Mouse (Mus musculus) T-helper 1 cell (primary cell): ENCODE measurements around the gene Naxd.
"Not testable (repeated sequence)": the region's sequence is repeated elsewhere in the genome, so short reads cannot be mapped to it uniquely, and the experiment has no call there.

ENCODE experiments used
- in situ Hi-C: fragments of 300-600 bp; cut with MboI, MseI; formaldehyde crosslinking; loops from one replicate; pipeline ENCODE4 v1.15.1; 2025; ENCODE audit warnings: high pct_unique_total_duplicates

Gene Naxd

GRCm38 (mm10) chr8:11471309-11471708 lies 26.0 kb upstream of the Naxd start:
- in situ Hi-C loops, result no loop called here

DNA sequence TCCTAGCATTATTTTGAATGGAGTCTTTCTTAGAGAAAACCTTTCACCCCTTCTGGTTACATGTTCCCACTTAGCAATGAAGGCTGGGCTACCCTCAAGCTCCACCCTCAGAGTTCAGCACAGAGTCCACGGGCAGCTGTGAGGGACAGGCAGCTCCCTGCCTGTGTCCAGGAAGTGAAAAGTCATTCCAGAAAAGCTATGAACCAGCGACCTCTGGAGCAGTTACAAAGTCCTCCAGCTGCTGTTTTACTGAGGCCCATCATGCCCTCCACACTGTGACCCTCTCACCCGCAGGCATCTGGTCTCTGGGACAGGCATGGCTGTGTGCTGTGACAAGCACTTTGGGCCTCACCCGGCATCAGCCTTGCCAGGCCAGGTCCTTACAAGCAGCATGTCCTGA lies 24.2 kb upstream of the Naxd start:
- in situ Hi-C loops, result no loop called here

GRCm38 (mm10) chr8:11475397-11475796 lies 21.9 kb upstream of the Naxd start:
- in situ Hi-C loops, result no loop called here

GRCm38 (mm10) chr8:11475876-11476275 lies 21.4 kb upstream of the Naxd start:
- in situ Hi-C loops, result no loop called here

- in situ Hi-C loops, result no loop called here
Measured at GRCm38 (mm10) chr8:11476338-11477177, 20.7 kb upstream of the Naxd start.

GRCm38 (mm10) chr8:11477178-11477553 lies 20.1 kb upstream of the Naxd start:
- in situ Hi-C loops, result no loop called here

GRCm38 (mm10) chr8:11477811-11478761 lies 19.2 kb upstream of the Naxd start, which contains the start of gene Rab20:
Gene Rab20, minus strand, starts transcription at chr8:11478710.
- in situ Hi-C loops, result no loop called here

- in situ Hi-C loops, result no loop called here
Measured at GRCm38 (mm10) chr8:11478807-11479527, 18.3 kb upstream of the Naxd start.

DNA sequence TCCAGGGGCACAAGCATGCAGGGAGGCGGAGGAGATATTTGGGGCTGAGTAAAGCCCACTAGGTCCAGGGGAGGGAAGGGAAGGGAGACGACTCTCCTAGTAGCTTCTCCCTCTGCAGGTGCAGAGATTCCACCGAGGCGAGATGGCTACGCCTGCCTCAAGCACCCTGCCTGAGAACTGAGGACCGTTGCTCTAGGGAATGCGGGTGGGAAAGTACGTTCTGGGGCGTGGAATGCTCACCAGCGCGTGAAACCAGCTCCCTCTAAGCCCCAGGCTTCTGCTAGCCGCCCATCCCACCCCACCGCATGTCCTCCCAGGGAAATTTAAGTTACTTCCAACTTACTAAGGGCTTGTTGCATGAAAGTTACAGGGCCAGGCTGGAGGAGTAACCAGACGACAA lies 17.7 kb upstream of the Naxd start:
- in situ Hi-C loops, result no loop called here

DNA sequence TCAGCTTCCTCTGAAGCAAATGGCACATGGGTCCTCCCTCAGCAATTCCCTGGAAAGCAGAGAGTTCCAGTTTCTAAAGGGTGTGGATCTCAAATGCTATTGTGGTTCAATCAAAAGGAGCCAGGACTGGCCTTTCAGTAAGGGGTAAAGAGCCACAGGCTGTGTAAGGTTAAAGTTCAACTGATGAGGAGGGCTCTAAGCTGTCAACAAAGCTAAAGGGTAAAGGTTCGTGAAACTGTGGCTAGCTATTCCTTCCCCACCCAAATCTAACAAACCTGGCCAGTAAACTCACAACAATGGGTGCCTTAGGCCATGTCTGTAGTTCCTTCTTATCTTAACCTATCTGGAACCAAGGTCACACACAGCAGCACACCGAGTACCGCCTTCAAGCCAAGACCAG lies 15.4 kb upstream of the Naxd start:
- in situ Hi-C loops, result loop anchor here (10.0 kb wide), 1 partner anchor 227 kb away; no protein-coding TSS in a partner anchor

DNA sequence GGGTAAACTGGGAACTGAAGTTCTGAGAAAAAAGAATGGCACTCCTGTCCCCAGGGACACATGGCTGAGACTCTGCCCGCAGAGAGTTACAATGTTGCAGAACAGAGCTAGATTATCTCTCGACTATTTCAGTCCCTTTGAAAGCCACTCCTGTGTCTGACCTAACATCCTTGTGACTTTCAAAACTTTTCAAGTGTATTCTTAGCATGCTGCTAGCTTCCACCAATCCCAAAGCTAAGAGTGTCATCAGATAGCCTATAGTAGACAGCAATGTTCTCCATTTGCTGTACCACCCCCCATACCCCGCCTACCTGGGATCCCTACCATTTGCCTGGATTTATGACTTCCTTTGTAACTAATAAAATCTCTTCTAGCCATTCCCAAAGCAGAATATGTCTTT lies 14.8 kb upstream of the Naxd start:
- in situ Hi-C loops, result loop anchor here (10.0 kb wide), 1 partner anchor 228 kb away; no protein-coding TSS in a partner anchor

- in situ Hi-C loops, result loop anchor here (5.0 to 10.0 kb wide), 2 partner anchors 54 to 231 kb away; no protein-coding TSS in a partner anchor
Measured at GRCm38 (mm10) chr8:11486142-11486541, 11.2 kb upstream of the Naxd start.

GRCm38 (mm10) chr8:11487229-11487628 lies 10.1 kb upstream of the Naxd start:
- in situ Hi-C loops, result loop anchor here (5.0 to 10.0 kb wide), 2 partner anchors 55 to 232 kb away; no protein-coding TSS in a partner anchor

DNA sequence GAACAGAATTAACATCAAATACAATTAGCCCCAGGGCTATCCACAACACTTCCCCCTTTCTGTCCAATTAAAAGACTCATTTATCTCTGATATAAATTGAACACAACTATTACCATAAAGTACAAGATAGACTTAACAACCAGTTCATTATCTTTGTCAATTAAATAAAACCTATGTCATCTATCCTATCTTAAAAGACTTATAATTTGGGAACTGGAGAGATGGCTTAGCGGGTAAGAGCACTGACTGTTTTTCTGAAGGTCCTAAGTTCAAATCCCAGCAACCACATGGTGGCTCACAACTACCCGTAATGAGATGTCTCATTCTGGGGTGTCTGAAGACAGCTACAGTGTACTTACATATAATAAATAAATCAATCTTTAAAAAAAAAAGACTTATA lies 5.0 kb upstream of the Naxd start:
- in situ Hi-C loops, result not testable (repeated sequence)

GRCm38 (mm10) chr8:11498281-11498680 lies 975 bp downstream of the Naxd start:
- in situ Hi-C loops, result no loop called here

DNA sequence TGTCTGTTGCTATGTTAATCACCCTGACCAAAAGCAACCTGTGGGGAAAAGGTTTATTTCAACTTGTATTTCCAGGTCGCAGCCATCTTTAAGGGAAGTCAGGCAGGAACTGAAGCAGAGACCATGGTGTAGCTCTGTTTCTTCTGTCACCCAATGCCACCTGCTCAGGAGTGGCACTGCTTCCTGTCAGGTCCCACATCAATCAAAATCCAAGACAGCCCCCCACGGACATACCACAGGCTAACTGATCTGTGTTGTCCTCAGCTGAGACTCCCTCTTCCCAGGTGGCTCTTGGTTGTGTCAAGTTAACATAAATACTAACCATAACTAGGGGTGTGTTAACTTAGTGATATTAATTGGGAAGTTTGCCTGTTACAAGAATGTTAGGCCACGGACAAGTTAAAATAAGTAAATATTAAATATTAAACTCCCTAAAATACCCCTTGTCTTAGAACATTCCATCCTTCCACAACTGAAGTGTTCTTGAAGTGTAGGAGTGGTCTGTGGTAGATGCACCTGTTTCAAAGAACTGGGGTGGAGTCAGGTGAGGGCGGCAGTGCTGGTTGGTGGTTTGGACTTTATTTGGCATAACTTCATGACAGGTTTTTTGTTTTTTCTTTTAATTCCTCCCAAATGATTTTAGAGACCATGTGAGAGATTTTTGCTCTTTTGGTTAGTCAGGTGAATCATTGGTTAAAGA lies 1.6 kb downstream of the Naxd start:
- in situ Hi-C loops, result no loop called here

DNA sequence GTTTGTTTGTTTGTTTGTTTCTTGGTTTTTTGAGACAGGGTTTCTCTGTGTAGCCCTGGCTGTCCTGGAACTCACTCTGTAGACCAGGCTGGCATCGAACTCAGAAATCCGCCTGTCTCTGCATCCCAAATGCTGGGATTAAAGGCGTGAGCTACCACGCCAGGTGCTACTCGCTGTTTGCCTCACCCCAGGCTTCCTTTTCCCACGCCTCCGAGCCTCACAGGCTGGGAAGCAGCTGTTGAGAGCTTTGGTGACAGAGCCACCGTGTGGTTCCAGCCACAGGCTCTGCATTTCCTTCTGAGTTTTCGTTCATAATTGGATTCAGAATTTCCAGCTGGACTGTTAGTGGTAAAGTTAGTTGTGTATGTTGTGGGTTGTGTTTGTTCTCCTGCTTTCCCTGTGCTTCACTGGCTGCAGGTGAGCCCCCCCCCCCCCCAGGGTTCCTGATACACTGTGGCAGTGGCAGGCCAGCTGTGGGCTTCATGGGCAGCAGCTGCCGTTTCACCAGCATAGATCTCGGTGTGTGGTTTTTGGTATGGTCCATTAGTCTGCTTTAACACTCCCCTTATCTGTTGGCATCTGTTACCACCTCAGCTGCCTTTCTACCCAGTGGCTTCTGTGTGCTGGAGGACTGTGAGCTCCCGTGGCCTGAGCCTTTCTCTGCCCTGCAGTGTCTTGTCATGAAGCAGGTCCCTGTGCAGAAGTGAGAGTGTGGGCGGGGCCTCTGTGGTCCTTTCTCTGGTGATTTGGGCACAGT lies 6.3 kb downstream of the Naxd start:
- in situ Hi-C loops, result no loop called here

GRCm38 (mm10) chr8:11506074-11506473 lies 8.8 kb downstream of the Naxd start:
- in situ Hi-C loops, result loop anchor here (5.0 kb wide), 1 partner anchor 91 kb away; no protein-coding TSS in a partner anchor

GRCm38 (mm10) chr8:11506802-11507201 lies 9.5 kb downstream of the Naxd start:
- in situ Hi-C loops, result loop anchor here (5.0 kb wide), 1 partner anchor 90 kb away; no protein-coding TSS in a partner anchor

DNA sequence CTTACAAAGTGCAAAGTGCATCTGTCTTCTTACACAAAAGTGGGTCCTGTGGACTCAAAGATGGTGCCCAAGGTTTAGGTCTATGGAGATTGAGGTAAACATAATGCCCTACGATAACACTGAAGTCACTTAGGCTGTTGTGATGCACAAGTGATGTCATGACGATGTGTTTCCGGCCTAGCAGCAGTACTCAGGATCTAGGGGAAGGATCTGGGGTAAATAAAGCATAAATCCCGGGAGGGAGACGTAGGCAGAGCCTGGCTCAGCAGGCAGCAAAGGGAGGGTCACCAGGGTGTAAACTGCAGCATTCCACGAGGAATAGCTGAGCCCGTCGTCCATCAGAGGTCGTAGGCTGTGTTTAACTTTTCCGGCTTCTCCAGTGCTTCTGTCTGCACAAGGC lies 11.6 kb downstream of the Naxd start:
- in situ Hi-C loops, result loop anchor here (5.0 kb wide), 1 partner anchor 88 kb away; no protein-coding TSS in a partner anchor
